Mouse (Mus musculus) CD4-positive, CD25-positive, alpha-beta regulatory T cell (primary cell): ENCODE measurements around the gene Hist1h1c. TPM values are rescaled to one million over a fixed set of nuclear protein-coding genes. Genes with fewer than 3 reads are reported as not detected.

ENCODE experiments used
- polyA plus RNA-seq: library from polyadenylated mRNA; unstranded; fragments of 100-300 nt; shearing (Covaris generic); gene quantifications from one replicate; pipeline ENCODE4 v1.2.1, GENCODE M21; 2017

The Hist1h1c gene
- polyA plus RNA-seq = 23.2 TPM

DNA sequence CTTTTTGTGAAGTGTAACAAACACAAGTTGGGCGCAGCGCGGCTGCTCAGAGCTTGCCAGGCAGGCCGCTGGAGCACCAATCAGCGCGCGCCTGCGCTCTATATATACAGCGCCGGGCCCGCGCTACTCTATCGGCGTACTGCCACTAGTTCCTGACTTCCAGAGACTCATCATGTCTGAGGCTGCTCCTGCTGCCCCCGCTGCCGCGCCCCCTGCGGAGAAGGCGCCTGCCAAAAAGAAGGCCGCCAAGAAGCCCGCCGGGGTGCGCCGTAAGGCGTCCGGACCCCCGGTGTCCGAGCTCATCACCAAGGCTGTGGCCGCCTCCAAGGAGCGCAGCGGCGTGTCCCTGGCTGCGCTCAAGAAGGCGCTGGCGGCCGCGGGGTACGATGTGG lies at the start of gene Hist1h1c:
Gene Hist1h1c (plus strand): TSS at position 132 of the 392 bp plus-strand sequence.

DNA sequence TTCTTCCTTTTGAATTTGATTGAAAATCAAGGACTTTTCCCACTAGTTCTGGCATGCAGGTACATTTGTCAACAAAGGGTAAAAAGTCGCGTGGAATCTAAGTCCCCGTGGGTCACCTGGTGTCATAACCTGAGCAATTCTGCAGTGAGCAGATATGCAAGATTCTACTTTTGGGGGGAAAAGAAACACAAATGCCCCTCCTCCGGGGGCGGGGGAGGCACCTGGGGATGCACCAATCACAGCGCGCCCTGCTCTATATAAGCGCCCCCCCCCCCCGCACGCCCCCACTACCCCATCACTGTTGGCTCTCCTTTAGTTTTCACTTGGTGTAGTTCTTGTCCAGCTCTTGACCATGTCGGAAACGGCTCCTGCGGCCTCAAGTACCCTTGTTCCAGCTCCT lies 43.1 kb upstream of the Hist1h1c start, which contains the start of gene Hist1h1t:
Gene Hist1h1t (plus strand): TSS at position 301 of the 400 bp plus-strand sequence.

DNA sequence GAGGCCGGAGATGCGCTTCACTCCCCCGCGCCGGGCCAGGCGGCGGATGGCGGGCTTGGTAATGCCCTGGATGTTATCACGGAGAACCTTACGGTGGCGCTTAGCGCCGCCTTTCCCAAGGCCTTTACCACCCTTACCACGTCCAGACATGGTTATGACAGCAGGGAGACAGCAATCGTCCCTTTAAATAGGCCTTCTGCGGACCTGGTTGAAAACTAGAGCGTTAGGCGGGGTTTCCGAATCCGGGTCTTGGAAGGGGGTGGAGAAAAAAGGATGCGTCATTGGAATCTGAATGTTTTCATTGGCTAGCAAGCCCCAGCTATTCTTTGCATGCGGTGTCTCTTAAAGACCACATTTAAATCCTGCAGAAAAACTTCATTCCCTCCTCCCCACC lies 40.3 kb upstream of the Hist1h1c start, which contains the start of gene Hist1h4c:
Gene Hist1h4c (minus strand): TSS at position 155 of the 394 bp plus-strand sequence.

DNA sequence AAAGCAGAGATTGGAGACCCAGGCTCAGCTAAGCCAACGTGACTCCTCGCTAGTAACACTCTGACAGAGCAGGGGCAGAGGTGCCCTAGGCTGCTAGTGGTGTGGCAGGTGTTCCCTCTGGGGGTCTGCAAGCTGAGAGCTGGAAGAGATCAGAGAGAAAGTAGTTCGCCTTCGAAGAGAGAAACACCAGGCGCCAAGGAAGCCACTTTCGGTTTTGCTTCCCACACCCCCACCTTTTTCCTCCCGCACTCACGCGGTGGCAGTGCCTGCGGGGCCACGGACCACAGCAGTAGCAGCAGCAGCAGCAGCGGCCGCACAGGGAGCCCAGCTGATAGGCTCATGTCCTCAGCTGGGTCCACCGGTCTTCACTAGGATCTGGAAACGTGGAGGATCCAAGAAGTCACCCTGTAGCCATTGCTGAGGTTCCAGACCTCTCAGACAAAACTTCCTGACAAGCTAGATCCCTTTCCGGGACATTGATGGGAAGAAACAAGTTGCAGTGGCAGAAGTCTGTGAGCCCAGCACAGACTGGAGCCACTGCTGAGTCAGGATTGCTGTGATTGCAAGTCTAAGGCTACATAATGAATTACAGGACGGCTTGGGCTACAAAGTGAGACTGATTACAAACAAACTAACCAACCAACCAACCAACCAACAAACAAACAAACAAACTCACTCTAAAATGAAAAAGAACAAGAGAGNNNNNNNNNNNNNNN lies 28.1 kb upstream of the Hist1h1c start, which contains the start of gene Hfe:
Gene Hfe (minus strand): TSS at position 481 of the 716 bp plus-strand sequence.

DNA sequence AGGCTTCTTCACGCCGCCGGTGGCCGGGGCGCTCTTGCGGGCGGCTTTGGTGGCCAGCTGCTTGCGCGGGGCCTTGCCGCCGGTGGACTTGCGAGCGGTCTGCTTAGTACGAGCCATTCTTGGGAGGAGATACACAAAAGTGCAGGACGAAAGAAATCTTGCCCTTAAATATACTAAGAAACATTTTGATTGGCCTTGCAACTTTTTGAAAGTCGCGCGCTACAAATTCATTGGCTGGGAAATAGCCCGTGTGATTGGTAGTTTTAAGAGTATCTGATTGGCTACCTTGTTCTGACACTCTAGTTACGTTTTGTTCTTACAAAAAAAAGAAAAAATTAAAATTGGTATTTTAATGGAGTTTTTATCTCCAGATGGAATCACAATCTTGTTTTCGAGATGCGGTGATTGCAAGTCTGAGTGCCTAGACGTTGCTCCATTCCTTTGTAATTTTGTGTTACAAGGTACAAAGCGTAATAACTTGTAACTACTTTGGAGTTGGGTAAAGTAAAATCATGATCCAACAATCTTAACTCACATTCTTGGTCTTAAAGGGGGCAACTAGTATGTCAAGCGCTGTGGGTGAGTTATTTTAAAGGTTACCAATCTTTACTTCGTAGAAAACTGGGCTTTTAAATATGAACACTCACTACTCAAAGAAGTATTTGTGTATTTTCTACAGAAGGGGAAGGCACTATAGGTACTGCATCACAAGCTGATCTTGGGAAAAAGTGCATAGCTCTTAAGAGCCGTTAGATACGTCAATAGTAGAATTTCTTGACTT lies 7.0 kb downstream of the Hist1h1c start, which contains the start of gene Hist1h3c:
Gene Hist1h3c (minus strand): TSS at position 222 of the 781 bp plus-strand sequence.

DNA sequence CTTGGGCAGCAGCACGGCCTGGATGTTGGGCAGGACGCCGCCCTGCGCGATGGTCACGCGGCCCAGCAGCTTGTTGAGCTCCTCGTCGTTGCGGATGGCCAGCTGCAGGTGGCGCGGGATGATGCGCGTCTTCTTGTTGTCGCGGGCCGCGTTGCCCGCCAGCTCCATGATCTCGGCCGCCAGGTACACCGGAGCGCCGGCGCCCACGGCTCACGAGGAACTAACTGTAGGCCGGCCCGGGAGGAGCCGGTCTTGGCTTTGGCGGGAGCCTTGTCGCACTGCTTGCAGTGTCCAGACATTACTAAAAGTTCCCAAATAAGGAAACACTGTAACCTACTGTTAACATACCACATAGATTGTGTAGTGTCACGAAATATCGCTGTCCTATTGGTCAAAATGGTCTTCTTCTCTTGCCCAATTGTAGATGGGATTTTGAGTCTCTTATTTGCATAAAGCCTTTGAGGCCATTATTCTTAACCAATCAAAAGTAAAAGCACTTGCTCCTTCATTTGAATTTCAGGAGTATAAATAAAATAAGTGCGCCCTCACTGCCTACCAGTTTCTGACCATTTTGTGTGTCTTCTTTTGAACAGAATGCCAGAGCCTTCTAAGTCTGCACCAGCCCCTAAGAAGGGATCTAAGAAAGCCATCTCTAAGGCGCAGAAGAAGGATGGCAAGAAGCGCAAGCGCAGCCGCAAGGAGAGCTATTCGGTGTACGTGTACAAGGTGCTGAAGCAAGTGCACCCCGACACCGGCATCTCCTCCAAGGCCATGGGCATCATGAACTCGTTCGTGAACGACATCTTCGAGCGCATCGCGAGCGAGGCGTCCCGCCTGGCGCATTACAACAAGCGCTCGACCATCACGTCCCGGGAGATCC lies 7.8 kb downstream of the Hist1h1c start, which contains the start of gene Hist1h2bb:
Gene Hist1h2bb (plus strand): TSS at position 534 of the 880 bp plus-strand sequence.

DNA sequence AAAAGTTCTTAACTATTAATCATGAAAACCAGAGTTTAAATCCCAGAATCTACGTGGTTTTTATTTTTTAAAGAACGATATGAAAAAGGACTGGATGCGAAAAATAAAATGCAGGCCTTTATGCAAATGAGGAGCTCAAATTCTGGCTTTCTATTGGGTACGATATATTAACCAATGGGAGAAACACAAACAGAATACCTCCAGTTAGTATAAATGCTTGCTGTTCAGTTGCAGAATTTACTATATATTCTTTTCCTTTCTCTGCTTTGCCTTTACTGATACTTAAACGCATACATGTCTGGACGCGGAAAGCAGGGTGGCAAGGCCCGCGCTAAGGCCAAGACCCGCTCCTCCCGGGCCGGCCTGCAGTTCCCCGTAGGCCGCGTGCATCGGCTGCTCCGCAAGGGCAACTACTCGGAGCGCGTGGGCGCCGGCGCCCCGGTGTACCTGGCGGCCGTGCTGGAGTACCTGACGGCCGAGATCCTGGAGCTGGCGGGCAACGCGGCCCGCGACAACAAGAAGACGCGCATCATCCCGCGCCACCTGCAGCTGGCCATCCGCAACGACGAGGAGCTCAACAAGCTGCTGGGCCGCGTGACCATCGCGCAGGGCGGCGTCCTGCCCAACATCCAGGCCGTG lies 12.3 kb downstream of the Hist1h1c start, which contains the start of gene Hist1h2ab:
Gene Hist1h2ab (plus strand): TSS at position 288 of the 639 bp plus-strand sequence.

DNA sequence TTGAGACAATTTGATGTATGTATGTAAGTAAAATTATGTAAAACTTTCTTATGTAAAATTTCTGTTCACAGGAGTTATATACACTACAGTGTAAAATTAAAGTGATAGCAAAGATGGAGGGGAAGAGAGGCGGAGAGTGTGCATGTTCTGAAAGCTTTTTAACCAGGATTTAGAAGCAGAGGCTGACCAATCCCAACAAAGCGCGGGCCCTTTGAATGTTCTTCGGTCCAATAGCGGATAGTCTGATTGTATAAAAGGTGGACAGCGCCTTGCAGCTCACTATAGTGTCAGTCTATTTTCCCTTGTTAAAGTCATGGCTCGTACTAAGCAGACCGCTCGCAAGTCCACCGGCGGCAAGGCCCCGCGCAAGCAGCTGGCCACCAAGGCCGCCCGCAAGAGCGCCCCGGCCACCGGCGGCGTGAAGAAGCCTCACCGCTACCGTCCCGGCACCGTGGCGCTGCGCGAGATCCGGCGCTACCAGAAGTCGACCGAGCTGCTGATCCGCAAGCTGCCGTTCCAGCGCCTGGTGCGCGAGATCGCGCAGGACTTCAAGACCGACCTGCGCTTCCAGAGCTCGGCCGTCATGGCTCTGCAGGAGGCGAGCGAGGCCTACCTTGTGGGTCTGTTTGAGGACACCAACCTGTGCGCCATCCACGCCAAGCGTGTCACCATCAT lies 13.6 kb downstream of the Hist1h1c start, which contains the start of gene Hist1h3b:
Gene Hist1h3b (plus strand): TSS at position 201 of the 675 bp plus-strand sequence.

DNA sequence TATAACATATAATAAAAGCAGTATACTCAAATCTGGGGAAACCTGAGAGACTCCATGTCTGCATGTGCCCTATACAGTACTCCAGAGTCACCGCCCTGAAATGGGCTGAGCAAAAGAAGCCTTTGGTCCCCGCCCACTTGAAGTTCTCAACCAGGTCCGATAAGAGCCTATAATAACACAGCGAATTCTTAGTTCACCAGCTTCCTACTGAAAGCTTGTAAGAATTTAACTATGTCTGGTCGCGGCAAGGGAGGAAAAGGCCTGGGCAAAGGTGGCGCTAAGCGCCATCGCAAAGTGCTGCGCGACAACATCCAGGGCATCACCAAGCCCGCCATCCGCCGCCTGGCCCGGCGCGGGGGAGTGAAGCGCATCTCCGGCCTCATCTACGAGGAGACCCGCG lies 18.2 kb downstream of the Hist1h1c start, which contains the start of gene Hist1h4b:
Gene Hist1h4b (plus strand): TSS at position 224 of the 400 bp plus-strand sequence.

DNA sequence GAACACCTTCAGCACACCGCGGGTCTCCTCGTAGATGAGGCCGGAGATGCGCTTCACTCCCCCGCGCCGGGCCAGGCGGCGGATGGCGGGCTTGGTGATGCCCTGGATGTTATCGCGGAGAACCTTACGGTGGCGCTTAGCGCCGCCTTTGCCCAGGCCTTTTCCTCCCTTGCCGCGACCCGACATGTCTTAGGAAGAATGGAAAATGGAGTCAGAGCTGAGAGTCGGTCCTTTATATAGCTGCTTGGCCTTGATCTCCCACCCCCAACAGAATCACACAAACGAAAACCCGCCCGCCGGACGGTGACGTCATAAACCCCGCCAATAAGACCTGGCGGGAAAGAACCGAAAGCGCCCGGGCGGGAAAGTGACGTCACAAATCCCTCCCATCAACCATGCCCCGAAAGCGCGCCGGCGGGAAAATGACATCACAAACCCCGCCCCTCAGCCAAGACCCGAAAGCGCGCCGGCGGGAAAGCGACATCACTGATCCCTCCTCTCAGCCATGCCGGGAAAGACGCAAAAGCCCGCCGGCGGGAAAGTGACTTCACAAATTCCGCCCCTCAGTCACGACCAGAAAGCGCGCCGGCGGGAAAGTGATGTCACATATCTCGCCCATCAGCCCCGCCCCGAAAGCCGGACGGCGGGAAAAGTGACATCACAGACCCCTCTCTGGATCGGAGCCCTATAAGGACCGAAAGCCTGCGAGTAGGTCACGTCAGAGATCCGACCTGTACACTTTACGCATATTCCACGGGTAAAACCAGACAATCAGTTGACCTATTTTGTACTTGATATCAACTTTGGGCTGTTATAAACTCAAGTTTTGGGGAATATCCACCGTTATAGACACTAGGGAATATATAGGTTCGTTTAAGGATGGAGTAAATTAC lies 22.6 kb downstream of the Hist1h1c start, which contains the start of gene Hist1h4a:
Gene Hist1h4a (minus strand): TSS at position 259 of the 893 bp plus-strand sequence.

DNA sequence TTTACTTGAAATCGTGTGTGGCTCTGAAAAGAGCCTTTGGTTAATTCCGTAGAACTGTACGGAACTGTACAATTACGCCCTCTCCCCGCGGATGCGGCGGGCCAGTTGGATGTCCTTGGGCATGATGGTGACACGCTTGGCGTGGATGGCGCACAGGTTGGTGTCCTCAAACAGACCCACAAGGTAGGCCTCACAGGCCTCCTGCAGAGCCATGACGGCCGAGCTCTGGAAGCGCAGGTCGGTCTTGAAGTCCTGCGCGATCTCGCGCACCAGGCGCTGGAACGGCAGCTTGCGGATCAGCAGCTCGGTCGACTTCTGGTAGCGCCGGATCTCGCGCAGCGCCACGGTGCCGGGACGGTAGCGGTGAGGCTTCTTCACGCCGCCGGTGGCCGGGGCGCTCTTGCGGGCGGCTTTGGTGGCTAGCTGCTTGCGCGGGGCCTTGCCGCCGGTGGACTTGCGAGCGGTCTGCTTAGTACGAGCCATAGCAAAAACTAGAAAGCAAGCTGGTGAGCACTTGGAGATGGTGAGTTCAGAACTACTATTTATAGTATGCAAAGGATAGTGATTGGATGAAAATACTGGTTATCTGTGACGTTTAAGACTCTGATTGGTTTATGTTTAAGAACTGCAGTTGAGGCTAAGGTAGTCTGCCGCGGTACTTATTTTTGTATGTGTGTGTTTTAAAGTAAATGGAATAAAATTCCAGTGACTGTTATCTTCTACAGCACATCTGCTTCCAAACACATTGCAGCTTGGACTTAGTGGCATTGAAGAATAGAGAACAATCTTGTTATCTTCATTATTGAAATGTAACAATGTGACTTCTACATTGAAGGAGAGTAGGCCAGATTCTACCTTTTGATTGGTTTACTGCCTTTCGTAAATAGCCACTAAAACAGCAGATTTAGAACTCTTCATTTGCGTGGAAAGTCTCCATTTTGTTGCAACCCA lies 23.5 kb downstream of the Hist1h1c start, which contains the start of gene Hist1h3a:
Gene Hist1h3a (minus strand): TSS at position 516 of the 951 bp plus-strand sequence.

DNA sequence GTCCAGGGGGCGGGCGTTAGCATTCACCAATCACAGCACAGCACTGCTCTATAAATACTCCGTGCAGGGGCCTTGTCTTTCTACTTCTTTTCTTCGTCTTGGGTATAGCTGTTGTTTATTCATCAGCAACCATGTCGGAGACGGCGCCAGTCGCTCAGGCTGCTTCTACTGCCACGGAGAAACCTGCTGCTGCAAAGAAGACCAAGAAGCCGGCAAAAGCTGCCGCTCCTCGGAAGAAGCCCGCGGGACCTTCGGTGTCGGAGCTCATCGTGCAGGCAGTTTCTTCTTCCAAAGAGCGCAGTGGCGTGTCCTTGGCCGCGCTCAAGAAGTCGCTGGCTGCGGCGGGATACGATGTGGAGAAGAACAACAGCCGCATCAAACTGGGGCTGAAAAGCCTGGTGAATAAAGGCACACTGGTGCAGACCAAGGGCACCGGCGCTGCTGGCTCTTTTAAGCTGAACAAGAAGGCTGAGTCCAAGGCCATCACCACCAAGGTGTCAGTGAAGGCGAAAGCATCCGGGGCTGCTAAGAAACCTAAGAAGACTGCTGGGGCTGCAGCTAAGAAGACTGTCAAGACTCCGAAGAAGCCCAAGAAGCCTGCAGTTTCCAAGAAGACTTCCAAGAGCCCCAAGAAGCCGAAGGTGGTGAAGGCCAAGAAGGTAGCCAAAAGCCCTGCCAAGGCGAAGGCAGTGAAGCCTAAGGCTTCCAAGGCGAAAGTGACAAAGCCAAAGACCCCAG lies 25.1 kb downstream of the Hist1h1c start, which contains the start of gene Hist1h1a:
Gene Hist1h1a (plus strand): TSS at position 81 of the 738 bp plus-strand sequence.

DNA sequence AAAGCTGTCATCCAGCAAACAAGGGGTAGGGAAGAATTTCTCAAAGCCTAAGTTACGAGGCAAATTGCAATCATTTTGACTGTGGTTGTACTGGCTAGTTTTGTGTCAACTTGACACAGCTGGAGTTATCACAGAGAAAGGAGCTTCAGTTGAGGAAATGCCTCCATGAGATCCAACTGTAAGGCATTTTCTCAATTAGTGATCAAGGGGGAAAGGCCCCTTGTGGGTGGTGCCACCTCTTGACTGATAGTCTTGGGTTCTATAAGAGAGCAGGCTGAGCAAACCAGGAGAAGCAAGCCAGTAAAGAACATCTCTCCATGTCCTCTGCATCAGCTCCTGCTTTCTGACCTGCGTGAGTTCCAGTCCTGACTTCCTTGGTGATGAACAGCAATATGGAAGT lies 31.0 kb downstream of the Hist1h1c start, which contains the start of gene Trim38:
Gene Trim38 (plus strand): TSS at position 301 of the 400 bp plus-strand sequence.

